Mouse (Mus musculus) heart, postnatal 0 days (tissue): Measurements from ENCODE around the gene Tfap4.

Experiments used
- CTCF ChIP-seq: IDR thresholded peaks from 2 replicates; pipeline ENCODE4 v1.5.1; 2016; ENCODE audit warnings: antibody characterized with exemption, control low read depth, low read depth
- EP300 ChIP-seq: IDR thresholded peaks from 2 replicates; pipeline ENCODE4 v1.6.1; 2016; ENCODE audit warnings: antibody characterized with exemption, low read depth

DNA sequence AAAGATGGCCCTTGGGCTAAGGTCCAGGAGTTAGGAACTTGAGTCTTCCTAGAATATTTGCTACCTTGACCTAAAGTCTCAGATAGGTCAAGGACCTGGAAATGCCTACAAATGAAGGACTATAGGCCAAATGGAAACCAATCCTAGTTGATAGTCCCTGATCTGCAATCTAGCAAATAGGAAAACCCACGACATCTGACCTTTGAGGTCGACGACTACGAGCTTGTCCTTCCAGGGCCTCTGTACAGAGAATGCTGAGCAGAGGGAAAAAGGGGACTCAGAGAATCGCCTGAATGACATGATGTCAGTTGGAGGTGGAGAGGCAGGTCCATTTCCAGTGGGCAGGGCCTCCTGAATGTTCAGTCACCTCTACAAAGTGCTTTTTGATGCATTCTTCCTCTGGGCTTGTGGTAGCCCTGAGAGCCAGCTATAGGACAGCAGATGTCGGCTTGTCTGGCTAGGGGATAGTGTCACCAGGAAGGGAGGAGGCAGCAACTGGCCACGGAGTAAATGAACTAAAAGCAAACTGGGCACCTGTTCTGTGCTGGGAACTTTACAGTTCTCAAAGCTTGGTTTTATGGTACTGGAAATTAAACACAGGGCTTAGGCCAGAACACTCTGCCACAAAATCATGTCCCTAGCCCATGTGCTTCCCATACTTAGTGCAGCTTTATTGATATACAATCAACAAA, 36.2 kb downstream of the Tfap4 start:
- no peak for TF ChIP-seq CTCF
- TF ChIP-seq EP300 = no peak
